Mouse (Mus musculus): ENCODE results near the gene Nf2. TPM values are rescaled to one million over a fixed set of nuclear protein-coding genes. Genes with fewer than 3 reads are reported as not detected.

The Nf2 gene
- polyA plus RNA-seq, 1 experiment, result 52.9 TPM

DNA sequence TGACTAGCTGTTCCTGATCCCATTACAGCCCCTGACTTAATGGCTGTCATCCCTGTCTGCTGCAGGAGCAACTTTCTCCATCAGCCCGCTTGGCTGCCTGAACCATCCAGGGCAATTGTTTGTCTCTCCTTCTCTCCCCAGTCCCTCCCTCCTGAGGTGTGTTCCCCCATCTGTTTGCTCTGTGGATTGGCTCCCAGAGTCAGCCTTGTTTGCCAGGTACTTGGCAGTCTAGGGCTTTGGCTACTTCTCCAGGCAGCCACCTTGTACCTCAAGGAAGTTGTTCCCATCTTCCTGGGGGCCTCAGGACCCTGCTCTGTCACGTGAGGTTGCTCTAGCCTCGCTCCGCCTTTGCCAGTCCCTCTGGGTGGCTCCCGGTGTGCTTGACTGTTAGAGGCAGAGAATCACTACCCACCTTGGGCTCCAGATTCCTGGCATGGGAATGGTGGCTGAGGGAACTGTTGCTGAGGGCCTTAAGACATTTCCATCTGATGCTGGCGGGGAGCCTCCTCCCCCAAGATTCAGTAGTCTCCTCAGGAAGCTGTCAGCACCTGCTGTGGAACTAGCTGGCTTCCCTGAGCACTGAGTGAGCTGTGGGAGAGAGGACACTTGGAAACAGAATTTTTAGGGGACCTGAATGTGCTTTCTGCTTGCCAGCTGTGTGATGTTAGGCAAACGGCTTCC, 128.3 kb downstream of the Nf2 start:
- TF ChIP-seq CTCF (IDR thresholded peaks at IDR 0.05; ENCODE audit: borderline replicate concordance, insufficient read depth, low read length) (no peak), POLR2A (IDR thresholded peaks at IDR 0.05; ENCODE audit: low read depth, low read length) (no peak)
- Histone ChIP-seq H3K4me3 (ENCODE audit: insufficient read depth, low read length) (no peak overlapping the region), H3K27ac (ENCODE audit: insufficient read depth, low read length) (no peak overlapping the region), H3K4me1 (ENCODE audit: control insufficient read depth, insufficient read depth, low read length) (no peaks in the 10 kb centered on the region)

GRCm38 (mm10) chr11:4720393-4720792, 128.9 kb downstream of the Nf2 start:
- no peaks in the 10 kb centered on the region for H3K4me1 ChIP-seq (ENCODE audit: control insufficient read depth, insufficient read depth, low read length)
- TF ChIP-seq CTCF (IDR thresholded peaks at IDR 0.05; ENCODE audit: borderline replicate concordance, insufficient read depth, low read length) (no peak), POLR2A (IDR thresholded peaks at IDR 0.05; ENCODE audit: low read depth, low read length) (no peak)
- no peak overlapping the region for H3K27ac ChIP-seq (ENCODE audit: insufficient read depth, low read length)
- no peak overlapping the region for H3K4me3 ChIP-seq (ENCODE audit: insufficient read depth, low read length)

DNA sequence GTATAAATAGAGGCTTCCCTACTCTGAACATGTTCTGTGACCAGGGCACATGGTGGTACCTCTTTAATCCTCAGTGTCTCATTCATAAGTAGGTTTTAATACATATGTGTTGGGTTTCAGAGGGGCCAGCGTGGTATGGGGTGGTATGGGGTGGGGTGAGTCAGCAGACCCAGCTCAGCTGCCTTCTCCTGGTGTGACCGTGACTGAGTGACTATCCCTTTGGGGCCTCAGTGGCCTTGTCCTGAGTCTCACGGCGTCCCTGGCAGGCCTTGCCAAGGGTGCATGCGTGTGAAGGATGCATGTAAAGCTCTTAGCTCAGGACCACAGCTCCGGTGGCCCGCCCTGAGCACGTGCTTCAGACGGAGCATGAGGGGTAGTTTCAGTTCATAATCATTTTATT, 129.4 kb downstream of the Nf2 start:
- H3K4me3 ChIP-seq (ENCODE audit: insufficient read depth, low read length), result no peak overlapping the region
- H3K27ac ChIP-seq (ENCODE audit: insufficient read depth, low read length), result no peak overlapping the region
- H3K4me1 ChIP-seq (ENCODE audit: control insufficient read depth, insufficient read depth, low read length), result no peaks in the 10 kb centered on the region
- TF ChIP-seq CTCF (IDR thresholded peaks at IDR 0.05; ENCODE audit: borderline replicate concordance, insufficient read depth, low read length) (no peak), POLR2A (IDR thresholded peaks at IDR 0.05; ENCODE audit: low read depth, low read length) (no peak)

DNA sequence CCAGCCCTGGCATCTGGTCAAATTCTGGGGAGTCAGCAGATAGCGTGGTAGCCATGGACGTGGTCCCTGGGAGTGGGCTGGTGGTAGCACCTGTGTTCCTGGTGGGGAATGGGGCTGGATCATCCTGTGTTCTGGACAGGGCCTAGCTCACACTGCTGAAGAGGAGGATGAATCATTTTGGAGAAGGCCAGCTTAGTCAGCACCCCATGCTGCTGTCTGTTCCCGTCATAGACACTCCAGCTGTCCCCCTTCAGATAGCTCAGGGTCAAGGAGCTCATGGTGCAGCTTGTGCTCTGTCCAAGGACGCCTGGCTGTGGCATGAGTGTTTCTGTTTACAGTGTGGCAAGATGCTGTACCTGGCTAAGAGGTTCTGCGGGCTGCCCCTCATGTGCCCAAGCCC, 130.8 kb downstream of the Nf2 start:
- no peak for TF ChIP-seq POLR2A (IDR thresholded peaks at IDR 0.05; ENCODE audit: low read depth, low read length)
- TF ChIP-seq CTCF (IDR thresholded peaks at IDR 0.05; ENCODE audit: borderline replicate concordance, insufficient read depth, low read length), result no peak
- Histone ChIP-seq H3K4me1 (ENCODE audit: control insufficient read depth, insufficient read depth, low read length) (no peaks in the 10 kb centered on the region), H3K27ac (ENCODE audit: insufficient read depth, low read length) (no peak overlapping the region), H3K4me3 (ENCODE audit: insufficient read depth, low read length) (no peak overlapping the region)

DNA sequence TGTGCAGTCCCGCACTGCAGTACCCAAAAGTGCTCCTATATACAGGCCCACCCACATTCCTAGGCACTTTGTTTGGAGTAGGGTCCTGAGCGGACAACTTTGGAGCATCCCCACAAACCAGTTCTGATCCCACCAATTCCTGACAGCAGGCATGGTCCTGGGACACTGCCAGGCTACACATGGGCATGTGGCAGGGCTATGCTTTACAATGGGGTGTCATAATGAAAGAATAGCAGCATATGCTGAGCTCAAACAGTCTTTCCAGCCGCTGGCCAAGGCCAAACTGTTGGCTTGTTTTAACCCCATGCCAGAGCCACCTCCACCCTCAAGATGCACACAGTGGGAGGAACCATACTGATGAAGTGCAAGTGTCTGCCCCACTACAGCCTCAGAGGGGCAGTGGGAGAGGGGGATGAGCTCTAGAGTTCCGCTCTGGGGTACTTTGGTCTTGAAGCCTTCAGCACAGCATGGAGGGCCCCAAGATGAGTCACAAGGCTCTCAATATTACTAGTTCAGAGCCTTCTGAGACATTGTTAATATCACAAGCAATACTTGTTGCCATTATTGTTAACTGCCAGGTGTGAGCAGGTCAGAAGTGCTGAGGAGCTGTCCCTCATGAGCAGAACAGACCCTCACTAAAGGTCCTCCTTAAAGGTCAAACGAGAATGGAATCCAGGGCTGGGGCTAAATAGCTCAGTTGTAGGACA, 132.7 kb downstream of the Nf2 start:
- no peak overlapping the region for H3K4me3 ChIP-seq (ENCODE audit: insufficient read depth, low read length)
- no peaks in the 10 kb centered on the region for H3K4me1 ChIP-seq (ENCODE audit: control insufficient read depth, insufficient read depth, low read length)
- no peak for TF ChIP-seq POLR2A (IDR thresholded peaks at IDR 0.05; ENCODE audit: low read depth, low read length)
- no peak overlapping the region for H3K27ac ChIP-seq (ENCODE audit: insufficient read depth, low read length)

Other genes starting within 250 kb of the Nf2 start
- not detected in 2 replicates for gene Gm11032, start 229.5 kb downstream of the Nf2 start, polyA plus RNA-seq (2011; ENCODE audit: insufficient read length, low read depth, missing spikeins)
- 34.3 and 39.0 TPM in 2 replicates for gene Ascc2, start 211.8 kb downstream of the Nf2 start, polyA plus RNA-seq (2011; ENCODE audit: insufficient read length, low read depth, missing spikeins)
- 259 and 274 TPM in 2 replicates for gene Uqcr10, start 145.2 kb downstream of the Nf2 start, polyA plus RNA-seq (2011; ENCODE audit: insufficient read length, low read depth, missing spikeins)
- 8.9 and 9.4 TPM in 2 replicates for gene Zmat5, start 144.9 kb downstream of the Nf2 start, polyA plus RNA-seq (2011; ENCODE audit: insufficient read length, low read depth, missing spikeins)
- not detected in 2 replicates for gene Cabp7, start 102.8 kb downstream of the Nf2 start, polyA plus RNA-seq (2011; ENCODE audit: insufficient read length, low read depth, missing spikeins)
- gene Nipsnap1, start 24.4 kb upstream of the Nf2 start, polyA plus RNA-seq (2011; ENCODE audit: insufficient read length, low read depth, missing spikeins), result 16.4 and 20.8 TPM in 2 replicates
- 33.1 and 34.9 TPM in 2 replicates for gene Thoc5, start 45.8 kb upstream of the Nf2 start, polyA plus RNA-seq (2011; ENCODE audit: insufficient read length, low read depth, missing spikeins)
- gene Nefh, start 98.5 kb upstream of the Nf2 start, polyA plus RNA-seq (2011; ENCODE audit: insufficient read length, low read depth, missing spikeins), result not detected in 2 replicates
- 62.4 and 65.8 TPM in 2 replicates for gene Ap1b1, start 137.3 kb upstream of the Nf2 start, polyA plus RNA-seq (2011; ENCODE audit: insufficient read length, low read depth, missing spikeins)
- gene Rasl10a, start 208.6 kb upstream of the Nf2 start, polyA plus RNA-seq (2011; ENCODE audit: insufficient read length, low read depth, missing spikeins), result not detected in 2 replicates
- 37.8 and 50.2 TPM in 2 replicates for gene Gas2l1, start 215.8 kb upstream of the Nf2 start, polyA plus RNA-seq (2011; ENCODE audit: insufficient read length, low read depth, missing spikeins)
- 16.5 and 19.5 TPM in 2 replicates for gene Rhbdd3, start 249.4 kb upstream of the Nf2 start, polyA plus RNA-seq (2011; ENCODE audit: insufficient read length, low read depth, missing spikeins)
- 559 and 769 TPM in 2 replicates for gene Ewsr1, start 249.7 kb upstream of the Nf2 start, polyA plus RNA-seq (2011; ENCODE audit: insufficient read length, low read depth, missing spikeins)